Mouse (Mus musculus): ENCODE measurements at regions not wholly inside any gene's neighbourhood (a gene's known extent, or its start where the extent isn't known, plus 50 kb on each side); places are given as distances from the start of the nearest gene placed in this dataset.

DNA sequence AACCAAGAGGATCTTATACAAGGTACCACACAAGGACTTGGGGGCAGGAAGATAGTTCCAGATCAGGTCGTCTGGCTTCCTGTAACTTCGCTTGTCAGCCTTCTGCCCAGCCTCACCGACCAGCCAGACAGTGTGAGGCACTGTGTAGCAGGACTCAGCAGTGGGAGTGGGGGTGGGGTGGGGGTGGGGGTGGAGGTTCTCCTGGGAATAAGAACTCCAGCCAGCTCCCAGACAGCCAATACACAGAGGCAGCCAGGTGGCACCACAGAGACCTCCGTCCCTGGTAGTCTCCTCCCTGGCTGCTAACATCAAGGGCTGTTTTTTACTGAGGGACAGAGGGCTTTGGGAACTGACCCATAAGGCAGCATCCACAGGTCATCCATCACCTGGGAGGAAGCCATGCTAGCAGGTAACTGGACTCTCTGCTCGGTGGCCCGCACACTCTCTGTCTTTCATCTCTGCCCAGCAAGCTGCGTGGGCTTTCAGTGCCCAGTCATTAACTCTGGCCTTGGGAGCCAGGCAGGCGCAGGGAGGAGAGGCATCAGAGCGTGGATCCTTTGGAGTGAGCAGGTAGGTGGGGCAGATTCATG is 60.3 kb upstream of the Wnt4 start:
- no peaks in the 10 kb centered on the region for H3K36me3 ChIP-seq
- 82% methylated on average over 9 of the region's 9 CpGs for WGBS
- no peak overlapping the region for H3K4me2 ChIP-seq (replicated peaks)
- H3K4me1 ChIP-seq (replicated peaks): peaks cover 3% of the 10 kb centered on the region; the same call in 1 of the 2 replicates
- H3K27me3 ChIP-seq: no peaks in the 10 kb centered on the region
- ATAC-seq: no peak
- H3K4me3 ChIP-seq (replicated peaks): no peak overlapping the region
- no peak overlapping the region for H3K27ac ChIP-seq
- H3K9ac ChIP-seq (replicated peaks): no peak overlapping the region
- peaks cover 5% of the 10 kb centered on the region; the same call in 1 of the 2 replicates for H3K9me3 ChIP-seq

DNA sequence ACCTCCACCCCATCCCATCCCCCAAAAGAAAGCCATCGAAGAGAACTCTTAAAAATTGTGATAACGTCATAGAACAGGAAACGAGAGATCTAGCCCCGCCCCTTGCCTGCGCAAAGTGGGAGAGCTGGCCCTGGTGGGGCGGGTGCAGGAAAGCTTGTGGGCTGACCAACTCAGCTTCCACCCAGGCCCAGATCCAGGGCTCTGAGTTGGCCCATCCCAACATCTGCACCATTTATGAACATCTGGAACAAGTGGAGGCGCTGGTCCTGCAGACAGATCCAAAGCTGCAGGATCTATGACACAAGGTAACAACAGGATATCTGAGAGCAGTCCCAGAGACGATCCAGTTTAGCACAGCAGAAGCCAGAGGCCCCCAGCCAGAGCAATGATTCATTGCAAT is 62.7 kb upstream of the Wnt4 start:
- Histone ChIP-seq H3K36me3 (no peaks in the 10 kb centered on the region), H3K4me3 (replicated peaks) (no peak overlapping the region), H3K9ac (replicated peaks) (no peak overlapping the region), H3K9me3 (no peaks in the 10 kb centered on the region; the same call in 1 of the 2 replicates), H3K27ac (no peak overlapping the region), H3K4me1 (replicated peaks) (peaks cover 11% of the 10 kb centered on the region; the same call in 1 of the 2 replicates), H3K27me3 (0 out of 2 replicates have a peak, but pooled peaks cover 7% of the 10 kb centered on the region), H3K4me2 (replicated peaks) (no peak overlapping the region)
- 86% methylated on average over 8 of the region's 8 CpGs for WGBS
- ATAC-seq: no peak

DNA sequence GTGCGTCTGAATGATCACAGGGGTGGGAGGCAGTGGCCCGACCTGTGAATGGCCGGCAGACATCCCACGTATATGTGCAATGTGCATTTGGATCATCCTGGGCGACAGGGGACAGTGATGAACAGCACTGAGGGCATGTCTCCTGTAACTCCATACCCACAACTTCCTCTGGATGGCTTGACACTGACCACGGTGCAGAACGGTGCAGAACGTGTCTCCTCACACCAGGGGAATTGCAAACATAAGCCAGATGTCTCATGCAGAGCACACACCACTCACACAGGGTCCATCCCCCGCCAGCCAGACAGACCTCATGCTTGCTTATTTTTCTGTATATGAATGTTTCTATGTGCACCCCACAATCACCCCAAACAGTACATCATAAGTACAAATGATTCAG is 64.4 kb upstream of the Wnt4 start:
- 80% methylated on average over 9 of the region's 9 CpGs for WGBS
- H3K9ac ChIP-seq (replicated peaks): no peak overlapping the region
- no peak for ATAC-seq
- H3K27me3 ChIP-seq: 0 out of 2 replicates have a peak, but pooled peaks cover 7% of the 10 kb centered on the region
- H3K9me3 ChIP-seq: no peaks in the 10 kb centered on the region; the same call in 1 of the 2 replicates
- H3K27ac ChIP-seq: no peak overlapping the region
- H3K4me2 ChIP-seq (replicated peaks): no peak overlapping the region
- H3K36me3 ChIP-seq: no peaks in the 10 kb centered on the region
- H3K4me1 ChIP-seq (replicated peaks): peaks cover 11% of the 10 kb centered on the region; the same call in 1 of the 2 replicates
- no peak overlapping the region for H3K4me3 ChIP-seq (replicated peaks)

DNA sequence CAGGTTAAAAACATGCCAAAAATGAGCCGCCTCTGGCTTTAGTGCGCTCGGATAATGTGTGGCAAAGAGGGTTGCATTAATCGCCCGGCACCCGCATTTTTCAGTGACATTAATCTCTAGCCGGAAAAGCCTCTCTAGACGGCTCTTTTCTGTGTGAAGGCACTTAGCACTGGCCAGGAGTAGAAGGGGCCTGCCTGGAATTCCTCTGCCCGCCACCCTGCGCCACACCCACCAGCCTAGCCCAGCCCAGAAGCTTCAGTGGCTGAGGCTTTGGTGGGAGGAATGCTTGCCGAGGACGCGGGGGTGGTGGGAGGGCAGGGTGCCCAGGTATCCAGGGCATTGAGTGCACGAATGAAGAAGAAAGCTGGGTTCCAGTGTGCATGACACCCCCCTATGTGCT is 65.2 kb upstream of the Wnt4 start:
- Histone ChIP-seq H3K4me1 (replicated peaks) (peaks cover 11% of the 10 kb centered on the region; the same call in 1 of the 2 replicates), H3K9me3 (no peaks in the 10 kb centered on the region; the same call in 1 of the 2 replicates), H3K4me2 (replicated peaks) (no peak overlapping the region), H3K4me3 (replicated peaks) (no peak overlapping the region), H3K27ac (no peak overlapping the region), H3K9ac (replicated peaks) (no peak overlapping the region), H3K27me3 (0 out of 2 replicates have a peak, but pooled peaks cover 7% of the 10 kb centered on the region), H3K36me3 (no peaks in the 10 kb centered on the region)
- no peak for ATAC-seq
- 34% methylated on average over 14 of the region's 14 CpGs for WGBS

DNA sequence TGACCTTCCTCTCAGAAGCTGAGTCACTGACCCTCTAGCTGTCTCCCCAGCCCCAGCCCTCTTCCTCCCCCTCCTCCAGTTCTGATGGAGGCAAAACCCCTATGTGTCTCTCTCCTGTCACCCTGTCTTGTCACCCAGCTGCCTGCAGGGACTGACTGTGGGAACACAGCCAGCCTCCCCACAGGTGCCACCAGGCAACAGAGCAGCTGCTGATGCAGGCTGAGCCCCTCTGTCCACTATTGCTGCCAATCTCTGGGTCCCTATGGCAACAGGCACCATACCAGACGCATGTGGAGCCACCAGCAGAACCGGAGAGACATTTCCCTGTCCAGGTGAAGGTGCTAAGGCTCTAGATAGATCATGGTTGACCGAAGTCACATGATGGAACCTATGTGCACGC is 66.0 kb upstream of the Wnt4 start:
- H3K9ac ChIP-seq (replicated peaks): no peak overlapping the region
- no peaks in the 10 kb centered on the region; the same call in 1 of the 2 replicates for H3K9me3 ChIP-seq
- peaks cover 11% of the 10 kb centered on the region; the same call in 1 of the 2 replicates for H3K4me1 ChIP-seq (replicated peaks)
- WGBS: 63% methylated on average over 4 of the region's 4 CpGs
- no peak overlapping the region for H3K4me3 ChIP-seq (replicated peaks)
- ATAC-seq: no peak
- no peak overlapping the region for H3K4me2 ChIP-seq (replicated peaks)
- 0 out of 2 replicates have a peak, but pooled peaks cover 7% of the 10 kb centered on the region for H3K27me3 ChIP-seq
- no peak overlapping the region for H3K27ac ChIP-seq
- H3K36me3 ChIP-seq: no peaks in the 10 kb centered on the region

DNA sequence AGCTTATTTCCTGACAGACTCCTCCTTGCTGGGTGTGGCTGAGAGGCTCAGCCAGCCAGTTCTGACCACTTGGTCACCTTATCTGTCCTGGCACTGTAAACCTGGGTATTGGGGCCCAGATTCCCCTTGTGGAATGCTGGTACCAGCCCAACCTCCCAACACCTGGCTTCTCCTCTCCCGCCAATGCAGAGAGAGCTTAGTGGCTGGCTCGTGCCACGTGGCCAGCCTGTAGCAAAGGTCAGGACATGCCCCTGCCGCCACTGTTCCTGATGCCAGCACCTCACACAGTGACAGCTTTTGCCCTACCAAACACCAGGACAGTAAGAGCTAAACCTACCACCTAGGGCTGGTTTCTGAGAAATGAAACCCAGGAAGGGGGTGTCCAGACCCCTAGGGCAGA is 66.8 kb upstream of the Wnt4 start:
- peaks cover 11% of the 10 kb centered on the region; the same call in 1 of the 2 replicates for H3K4me1 ChIP-seq (replicated peaks)
- H3K27me3 ChIP-seq: 0 out of 2 replicates have a peak, but pooled peaks cover 7% of the 10 kb centered on the region
- ATAC-seq: no peak
- H3K4me3 ChIP-seq (replicated peaks): no peak overlapping the region
- no peak overlapping the region for H3K27ac ChIP-seq
- 84% methylated on average over 4 of the region's 4 CpGs for whole genome bisulfite sequencing
- no peaks in the 10 kb centered on the region; the same call in 1 of the 2 replicates for H3K9me3 ChIP-seq
- no peaks in the 10 kb centered on the region for H3K36me3 ChIP-seq
- H3K9ac ChIP-seq (replicated peaks): no peak overlapping the region
- no peak overlapping the region for H3K4me2 ChIP-seq (replicated peaks)

DNA sequence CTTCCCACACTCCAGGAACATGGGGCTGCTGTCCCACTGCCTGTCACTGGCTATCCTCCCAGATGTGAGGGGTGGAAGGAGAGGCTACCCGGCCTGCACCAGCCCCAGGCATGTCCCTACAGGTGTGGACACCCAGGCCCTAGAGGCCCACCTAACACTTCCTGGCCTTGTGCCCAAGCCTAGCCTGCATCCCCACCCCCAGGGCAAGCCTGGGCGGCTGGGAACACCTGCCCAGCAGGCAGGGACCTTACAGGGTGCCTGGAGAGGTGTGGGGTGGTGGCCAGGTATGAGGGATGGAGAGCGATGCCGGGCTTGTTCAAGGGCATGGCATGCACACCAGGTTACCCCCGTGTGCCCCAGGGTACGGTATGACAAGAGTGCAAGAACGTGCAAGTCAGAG is 76.3 kb upstream of the Wnt4 start:
- Histone ChIP-seq H3K9me3 (no peaks in the 10 kb centered on the region), H3K9ac (replicated peaks) (no peak overlapping the region), H3K36me3 (no peaks in the 10 kb centered on the region), H3K4me1 (replicated peaks) (peaks cover 10% of the 10 kb centered on the region), H3K27ac (no peak overlapping the region), H3K27me3 (peaks cover 5% of the 10 kb centered on the region; the same call in 1 of the 2 replicates), H3K4me2 (replicated peaks) (no peak overlapping the region), H3K4me3 (replicated peaks) (no peak overlapping the region)
- 88% methylated on average over 7 of the region's 7 CpGs for WGBS
- ATAC-seq: no peak

DNA sequence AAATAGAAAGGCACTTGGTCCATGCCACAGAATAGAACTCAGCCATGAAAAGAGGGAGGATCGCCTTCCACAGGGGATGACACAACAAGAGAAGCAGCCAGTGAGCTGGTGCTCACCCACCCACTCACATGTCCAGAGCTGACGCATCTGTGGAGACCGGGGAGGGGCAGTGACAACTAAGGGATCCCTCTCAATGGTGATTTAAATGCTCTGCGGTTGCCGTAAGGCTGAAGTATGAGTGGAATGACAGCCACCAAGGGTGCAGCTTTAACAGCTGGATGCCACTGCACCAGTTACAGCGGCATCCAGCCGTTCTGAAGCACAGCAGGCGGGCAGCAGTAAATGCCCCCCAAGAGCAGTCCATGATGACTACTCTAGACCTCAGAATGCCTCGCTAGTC is 76.9 kb upstream of the Wnt4 start:
- Histone ChIP-seq H3K36me3 (no peaks in the 10 kb centered on the region), H3K27ac (no peak overlapping the region), H3K4me2 (replicated peaks) (no peak overlapping the region), H3K4me1 (replicated peaks) (peaks cover 10% of the 10 kb centered on the region), H3K9me3 (no peaks in the 10 kb centered on the region), H3K4me3 (replicated peaks) (no peak overlapping the region), H3K9ac (replicated peaks) (no peak overlapping the region), H3K27me3 (peaks cover 5% of the 10 kb centered on the region; the same call in 1 of the 2 replicates)
- 55% methylated on average over 9 of the region's 9 CpGs for WGBS
- ATAC-seq: no peak

DNA sequence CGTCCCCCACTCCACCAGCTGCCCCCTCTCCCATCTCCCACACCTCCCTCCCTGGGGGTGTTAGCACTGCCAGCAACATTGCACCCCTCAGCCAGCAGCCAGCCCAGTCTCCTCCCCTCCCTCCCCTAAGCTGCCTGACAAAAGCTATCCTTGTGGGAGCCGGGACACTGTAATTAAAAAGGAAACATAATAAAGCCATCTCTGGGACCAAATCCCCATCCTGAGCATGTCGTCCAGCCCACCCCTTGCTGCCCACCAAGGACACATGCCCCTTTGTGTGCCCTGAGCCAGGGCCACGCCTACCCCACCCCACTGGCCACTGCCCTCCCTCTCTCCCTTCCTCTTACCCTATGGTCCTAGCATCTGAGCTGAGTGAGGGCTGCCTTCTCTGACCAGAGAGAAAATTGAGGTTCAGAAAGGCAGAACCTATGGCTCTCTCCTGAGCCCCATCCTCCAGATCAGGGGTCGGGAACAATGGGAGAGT is 80.8 kb upstream of the Wnt4 start:
- 23% methylated on average over 5 of the region's 5 CpGs for WGBS
- H3K27ac ChIP-seq: no peak overlapping the region
- no peaks in the 10 kb centered on the region for H3K36me3 ChIP-seq
- ATAC-seq: peak; percentile 48; the same call in 1 of the 2 replicates
- peaks cover 8% of the 10 kb centered on the region; the same call in 1 of the 2 replicates for H3K27me3 ChIP-seq
- peaks cover 10% of the 10 kb centered on the region for H3K4me1 ChIP-seq (replicated peaks)
- no peaks in the 10 kb centered on the region for H3K9me3 ChIP-seq
- no peak overlapping the region for H3K9ac ChIP-seq (replicated peaks)
- H3K4me3 ChIP-seq (replicated peaks): no peak overlapping the region
- H3K4me2 ChIP-seq (replicated peaks): no peak overlapping the region

DNA sequence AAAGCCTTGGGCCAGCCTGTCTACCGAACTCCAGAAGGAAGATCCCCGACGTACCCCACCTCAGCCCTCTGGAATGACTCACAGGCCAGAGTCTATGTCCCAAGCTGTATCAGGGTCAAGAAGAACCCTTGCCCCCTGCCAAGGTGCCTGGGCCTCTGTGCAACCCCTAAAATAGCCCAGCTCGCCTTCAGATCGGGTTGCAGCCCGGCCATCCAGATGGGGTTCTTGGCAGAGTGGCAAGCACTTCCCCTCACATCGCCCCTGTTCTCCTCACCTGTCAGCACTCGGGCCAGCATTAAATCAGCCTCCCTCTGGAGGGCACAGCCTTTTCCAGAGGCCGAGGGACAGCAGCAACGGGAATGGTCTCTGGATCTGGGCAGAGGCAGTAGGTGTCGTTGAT is 83.2 kb upstream of the Wnt4 start:
- no peaks in the 10 kb centered on the region for H3K36me3 ChIP-seq
- no peaks in the 10 kb centered on the region for H3K9me3 ChIP-seq
- H3K4me2 ChIP-seq (replicated peaks): no peak overlapping the region
- ATAC-seq: no peak
- no peak overlapping the region for H3K27ac ChIP-seq
- no peak overlapping the region for H3K9ac ChIP-seq (replicated peaks)
- no peak overlapping the region for H3K4me3 ChIP-seq (replicated peaks)
- peaks cover 10% of the 10 kb centered on the region for H3K4me1 ChIP-seq (replicated peaks)
- 86% methylated on average over 11 of the region's 11 CpGs for WGBS
- peaks cover 8% of the 10 kb centered on the region; the same call in 1 of the 2 replicates for H3K27me3 ChIP-seq

DNA sequence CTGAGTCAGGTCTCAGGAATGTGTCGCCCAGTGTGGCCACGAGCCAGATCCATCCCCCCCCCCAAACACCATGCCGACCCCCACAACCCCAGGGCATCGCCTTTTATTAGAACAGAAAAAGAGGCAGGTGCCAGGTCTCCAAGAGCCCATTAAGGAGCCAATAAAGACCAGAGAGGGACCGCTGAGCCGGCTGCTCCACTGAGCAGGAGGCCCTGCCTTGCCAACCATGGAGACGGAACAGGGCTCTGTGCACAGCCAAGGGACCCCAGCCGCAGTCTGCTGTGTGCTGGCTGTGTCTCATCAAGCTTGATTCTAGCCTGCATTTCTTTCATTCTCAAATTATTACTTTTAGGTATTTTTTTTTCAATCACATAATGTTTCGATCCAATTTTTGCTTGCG is 86.7 kb upstream of the Wnt4 start:
- 72% methylated on average over 10 of the region's 10 CpGs for WGBS
- H3K9ac ChIP-seq (replicated peaks): no peak overlapping the region

DNA sequence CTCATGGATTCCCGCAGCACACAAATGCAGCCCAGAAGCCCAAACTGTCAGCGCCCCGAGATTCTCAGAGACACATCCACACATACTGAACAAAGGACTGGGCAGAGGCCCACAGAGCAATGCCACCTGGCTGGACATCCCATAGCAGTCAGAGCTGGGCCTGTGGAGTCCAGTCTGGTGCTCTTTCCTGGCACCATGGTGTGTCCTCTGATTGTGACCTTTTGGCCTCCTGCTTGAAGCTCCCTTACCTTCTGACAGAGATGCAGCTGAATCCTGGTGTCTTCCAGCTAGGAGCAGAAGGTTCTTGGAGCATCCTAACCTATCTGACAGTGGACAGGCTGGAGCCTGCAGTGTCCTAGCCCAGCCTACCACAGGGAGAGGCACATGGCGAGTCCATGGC is 87.5 kb upstream of the Wnt4 start:
- H3K4me1 ChIP-seq (replicated peaks): peaks cover under 1% of the 10 kb centered on the region; the same call in 1 of the 2 replicates
- no peak for ATAC-seq
- H3K27me3 ChIP-seq: 0 out of 2 replicates have a peak, but pooled peaks cover 3% of the 10 kb centered on the region
- no peaks in the 10 kb centered on the region for H3K36me3 ChIP-seq
- no peak overlapping the region for H3K27ac ChIP-seq
- H3K9ac ChIP-seq (replicated peaks): no peak overlapping the region
- 95% methylated on average over 4 of the region's 4 CpGs for WGBS
- H3K4me2 ChIP-seq (replicated peaks): no peak overlapping the region
- no peak overlapping the region for H3K4me3 ChIP-seq (replicated peaks)
- no peaks in the 10 kb centered on the region for H3K9me3 ChIP-seq

More for the DNA sequence above, 86.7 kb upstream of the Wnt4 start:
- no peak overlapping the region for H3K4me3 ChIP-seq (replicated peaks)
- no peaks in the 10 kb centered on the region for H3K9me3 ChIP-seq
- H3K4me2 ChIP-seq (replicated peaks): no peak overlapping the region
- H3K4me1 ChIP-seq (replicated peaks): no peaks in the 10 kb centered on the region
- no peak for ATAC-seq
- 0 out of 2 replicates have a peak, but pooled peaks cover 3% of the 10 kb centered on the region for H3K27me3 ChIP-seq
- H3K27ac ChIP-seq: no peak overlapping the region
- H3K36me3 ChIP-seq: no peaks in the 10 kb centered on the region

All from midbrain, embryonic 13.5 days (tissue).